Mouse (Mus musculus) heart, embryonic 16.5 days (tissue): ENCODE results near the gene Carns1. TPM values are rescaled to one million over a fixed set of nuclear protein-coding genes. Genes with fewer than 3 reads are reported as not detected.
A peak's percentile ranks its signal among the peaks of the same experiment; 100 is the strongest.
"Not testable (repeated sequence)": the region's sequence is repeated elsewhere in the genome, so short reads cannot be mapped to it uniquely, and the experiment has no call there.

ENCODE experiments used
- ATAC-seq: fragments of 200-750 bp; cut with Nextera tagmentation; replicated peaks from 2 replicates; pipeline ENCODE4 v1.8.0; 2017; ENCODE audit warnings: moderate number of reproducible peaks; ENCODE audit not compliant: insufficient read depth, low FRiP score; ENCODE audit errors: extremely low read depth
- H3K27ac ChIP-seq: fragments of 300-500 bp; sonication (generic); 2 replicates; pipeline ENCODE4 v1.5.1; 2014; ENCODE audit warnings: mild to moderate bottlenecking, low read length, control low read depth, moderate library complexity
- H3K27me3 ChIP-seq: fragments of 300-500 bp; sonication (generic); 2 replicates; pipeline ENCODE4 v1.6.1; 2014; ENCODE audit warnings: low read length, mixed read lengths; ENCODE audit not compliant: control insufficient read depth, insufficient read depth
- H3K36me3 ChIP-seq: fragments of 300-500 bp; sonication (generic); 2 replicates; pipeline ENCODE4 v1.6.1; 2014; ENCODE audit not compliant: control insufficient read depth, insufficient read depth
- H3K4me1 ChIP-seq: fragments of 300-500 bp; sonication (generic); 2 replicates; pipeline ENCODE4 v1.6.1; 2014; ENCODE audit warnings: low read length, mixed read lengths; ENCODE audit not compliant: control insufficient read depth, insufficient read depth
- H3K4me2 ChIP-seq: fragments of 300-500 bp; sonication (generic); 2 replicates; pipeline ENCODE4 v1.6.1; 2014; ENCODE audit warnings: low read depth, mild to moderate bottlenecking, control low read depth, low read length
- H3K4me3 ChIP-seq: fragments of 300-500 bp; sonication (generic); 2 replicates; pipeline ENCODE4 v1.5.1; 2014; ENCODE audit warnings: mild to moderate bottlenecking, control low read depth, low read length
- H3K9ac ChIP-seq: fragments of 300-500 bp; sonication (generic); 2 replicates; pipeline ENCODE4 v1.6.1; 2014; ENCODE audit warnings: low read length, control low read depth
- H3K9me3 ChIP-seq: fragments of 300-500 bp; sonication (generic); replicated peaks from 2 replicates; pipeline ENCODE4 v1.6.1; 2016; ENCODE audit warnings: low read length; ENCODE audit not compliant: control insufficient read depth
- WGBS: fragments of 180-500 bp; shearing (Covaris S2); extraction: QIAGEN DNeasy Blood & Tissue Kit; methylation state at CpG from one replicate; pipeline ENCODE4 v1.1.7; 2014; 5-methylcytosine and 5-hydroxymethylcytosine counted together
- polyA plus RNA-seq: library from polyadenylated mRNA; unstranded; fragments of >200 nt; fragmentation: Nextera tagmentation; extraction: Ambion mirVana; gene quantifications from 2 replicates; pipeline ENCODE4 v1.2.1, GENCODE M21; 2015

The Carns1 gene
- polyA plus RNA-seq, 1 experiment from 2014 or later = 15.9 TPM

GRCm38 (mm10) chr19:4125741-4126696, 49.3 kb downstream of the Carns1 start, which contains the start of gene Aip:
Gene Aip (minus strand): TSS chr19:4125858.
- Histone ChIP-seq H3K27ac (peak within 1 kb of the TSS; percentile 25), H3K36me3 (peaks cover 8% of the 10 kb centered on the region), H3K9me3 (no peaks in the 10 kb centered on the region), H3K9ac (peak within 1 kb of the TSS; percentile 78), H3K4me1 (peaks cover 22% of the 10 kb centered on the region), H3K4me2 (peak within 1 kb of the TSS; percentile 72), H3K4me3 (peak within 1 kb of the TSS; percentile 67), H3K27me3 (no peaks in the 10 kb centered on the region)
- 1% methylated on average over 64 of the region's 64 CpGs for WGBS
- ATAC-seq = peak; percentile 94

DNA sequence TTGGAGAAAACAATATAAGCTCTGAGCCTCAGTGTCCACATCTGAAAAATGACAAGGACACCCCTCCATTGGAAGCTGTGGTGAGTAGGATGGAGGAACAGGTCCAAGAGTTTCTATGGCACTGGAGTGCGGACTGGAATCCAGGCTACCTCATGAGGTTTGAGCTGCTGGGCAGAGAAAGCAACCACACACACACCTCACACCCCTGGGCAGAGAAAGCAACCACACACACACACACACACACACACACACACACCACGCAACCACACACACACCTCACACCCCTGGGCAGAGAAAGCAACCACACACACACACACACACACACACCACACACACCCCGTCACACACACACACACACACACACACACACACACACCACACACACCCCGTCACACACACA, 50.0 kb downstream of the Carns1 start:
- not testable (repeated sequence) for H3K27ac ChIP-seq, H3K9me3 ChIP-seq, H3K36me3 ChIP-seq, H3K27me3 ChIP-seq
- Histone ChIP-seq H3K9ac (peak overlapping the region; percentile 56), H3K4me1 (peaks cover 30% of the 10 kb centered on the region), H3K4me2 (peak overlapping the region; percentile 57), H3K4me3 (peak overlapping the region; percentile 67)
- peak; percentile 25 for ATAC-seq
- WGBS = 13% methylated on average over 3 of the region's 4 CpGs

DNA sequence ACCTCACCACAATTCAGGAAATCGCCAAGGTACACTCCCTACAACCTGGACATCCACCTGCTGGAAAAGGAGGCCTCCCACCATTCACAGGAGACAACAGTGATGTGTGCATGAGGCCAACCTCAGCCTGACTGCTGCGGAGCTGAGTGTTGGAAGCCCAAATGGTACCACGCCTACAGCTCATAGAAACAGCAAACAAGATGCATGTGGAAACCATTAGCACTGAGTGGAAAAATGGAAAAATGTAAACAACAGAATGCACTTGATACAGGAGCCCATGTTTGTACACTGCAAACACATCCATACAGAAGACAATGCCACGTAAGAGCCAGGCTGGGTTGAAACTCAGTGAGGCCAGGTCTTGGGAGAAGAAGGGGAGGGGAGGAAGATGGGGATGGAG, 50.8 kb downstream of the Carns1 start:
- Histone ChIP-seq H3K9ac (no peak overlapping the region), H3K27ac (no peak overlapping the region), H3K9me3 (no peaks in the 10 kb centered on the region), H3K27me3 (no peaks in the 10 kb centered on the region), H3K4me3 (no peak overlapping the region), H3K4me1 (peaks cover 22% of the 10 kb centered on the region), H3K4me2 (no peak overlapping the region), H3K36me3 (peaks cover 8% of the 10 kb centered on the region)
- WGBS = 76% methylated on average over 4 of the region's 4 CpGs
- ATAC-seq = no peak

GRCm38 (mm10) chr19:4122411-4123370, 52.6 kb downstream of the Carns1 start:
- Histone ChIP-seq H3K4me3 (no peak overlapping the region), H3K9me3 (no peaks in the 10 kb centered on the region), H3K9ac (no peak overlapping the region), H3K4me2 (no peak overlapping the region), H3K36me3 (0 out of 2 replicates have a peak, but pooled peaks cover 2% of the 10 kb centered on the region), H3K27me3 (no peaks in the 10 kb centered on the region), H3K4me1 (peaks cover 21% of the 10 kb centered on the region), H3K27ac (no peak overlapping the region)
- no peak for ATAC-seq
- 79% methylated on average over 7 of the region's 7 CpGs for WGBS

GRCm38 (mm10) chr19:4121896-4122295, 53.4 kb downstream of the Carns1 start:
- H3K36me3 ChIP-seq, H3K27ac ChIP-seq, H3K9me3 ChIP-seq, ATAC-seq, H3K27me3 ChIP-seq, H3K9ac ChIP-seq: not testable (repeated sequence)
- Histone ChIP-seq H3K4me1 (peaks cover 16% of the 10 kb centered on the region), H3K4me2 (peak overlapping the region; percentile 69), H3K4me3 (0 out of 2 replicates have a peak overlapping the region, but pooled peaks have one; percentile 63)
- 49% methylated on average over 6 of the region's 6 CpGs for WGBS

DNA sequence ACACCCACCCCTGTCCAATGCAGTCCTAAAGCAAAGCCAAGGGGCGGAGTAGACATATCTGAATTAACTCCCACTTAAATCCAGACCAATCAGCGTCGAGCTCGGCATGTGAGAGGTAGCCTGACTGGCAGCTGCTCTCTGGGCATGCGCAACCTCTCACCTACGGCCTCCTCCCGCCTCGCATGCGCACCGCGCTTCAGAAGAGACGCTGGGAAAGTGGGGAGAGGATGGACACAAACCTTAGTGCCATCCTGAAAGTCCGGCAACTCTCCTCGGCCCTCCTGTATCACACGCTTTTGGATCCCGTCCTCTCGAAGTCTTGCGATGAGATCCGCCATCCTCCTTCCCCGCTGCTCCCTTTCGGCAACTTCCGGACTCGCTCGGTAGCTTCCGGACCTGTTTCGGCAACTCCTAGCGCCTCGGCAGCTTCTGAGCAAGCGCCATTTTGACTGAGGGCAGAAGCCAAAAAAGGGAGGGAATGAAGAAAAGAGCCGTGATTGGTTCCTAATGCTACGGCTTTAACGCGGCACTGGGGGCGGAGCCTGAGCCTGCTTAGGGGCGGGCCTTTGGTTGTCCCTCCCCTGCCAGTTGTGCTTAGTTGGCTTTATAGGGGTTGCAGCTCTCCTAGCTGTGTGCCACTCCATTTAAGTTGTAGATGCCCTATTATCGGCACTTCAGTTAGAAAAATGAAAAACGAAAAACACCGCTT, 54.0 kb downstream of the Carns1 start:
- H3K4me1 ChIP-seq = peaks cover 10% of the 10 kb centered on the region
- 3% methylated on average over 38 of the region's 38 CpGs for WGBS
- H3K4me2 ChIP-seq = peak overlapping the region; percentile 69
- peak overlapping the region; percentile 63 for H3K4me3 ChIP-seq
- peak overlapping the region; percentile 72 for H3K9ac ChIP-seq
- H3K36me3 ChIP-seq = 0 out of 2 replicates have a peak, but pooled peaks cover 3% of the 10 kb centered on the region
- H3K9me3 ChIP-seq = no peaks in the 10 kb centered on the region
- ATAC-seq = peak; percentile 68
- H3K27me3 ChIP-seq = no peaks in the 10 kb centered on the region
- H3K27ac ChIP-seq = peak overlapping the region; percentile 80

GRCm38 (mm10) chr19:4120496-4120895, 54.8 kb downstream of the Carns1 start:
- WGBS = 91% methylated on average over 2 of the region's 2 CpGs

DNA sequence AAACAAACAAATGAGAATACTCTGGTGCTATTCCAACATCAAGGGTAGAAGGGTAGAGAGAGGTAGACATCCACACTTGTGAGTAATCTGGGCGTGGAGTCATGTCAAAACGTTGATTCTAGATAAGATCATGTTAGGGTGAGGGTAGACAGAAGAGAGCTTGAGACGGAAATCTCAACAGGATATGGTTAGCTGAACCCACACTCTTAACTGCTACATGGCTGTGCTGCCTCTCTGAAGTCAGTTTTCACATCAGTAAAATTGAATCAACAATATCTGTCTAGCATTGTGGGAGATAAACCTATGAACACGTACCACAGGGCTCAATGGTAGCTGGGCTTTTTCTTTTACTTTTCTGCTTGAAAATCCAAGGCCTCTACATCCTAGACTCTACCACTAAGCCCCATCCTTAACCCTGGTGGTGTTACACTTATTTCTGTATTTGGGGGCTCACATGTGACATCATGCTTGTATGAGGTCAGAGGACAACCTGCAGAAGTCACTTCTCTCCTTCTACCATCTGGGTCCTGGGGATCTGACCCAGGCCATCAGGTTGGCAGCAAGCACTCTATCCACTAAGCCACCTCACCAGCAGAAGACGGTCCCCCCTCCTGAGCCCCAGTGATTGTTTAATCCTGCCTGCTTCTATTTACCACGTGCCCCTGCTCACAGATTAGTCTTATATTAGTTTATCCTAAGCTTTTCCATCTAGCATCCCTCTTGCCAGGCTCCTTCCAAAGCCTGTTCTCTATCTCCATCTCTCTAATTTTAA, 55.4 kb downstream of the Carns1 start:
- Histone ChIP-seq H3K27me3 (no peaks in the 10 kb centered on the region), H3K4me2 (peak overlapping the region; percentile 69), H3K9me3 (no peaks in the 10 kb centered on the region), H3K27ac (no peak overlapping the region), H3K4me1 (peaks cover 8% of the 10 kb centered on the region), H3K9ac (no peak overlapping the region), H3K4me3 (no peak overlapping the region), H3K36me3 (peaks cover 14% of the 10 kb centered on the region)
- 75% methylated on average over 6 of the region's 6 CpGs for WGBS
- ATAC-seq = no peak

More at GRCm38 (mm10) chr19:4120496-4120895, 54.8 kb downstream of the Carns1 start:
- Histone ChIP-seq H3K9ac (no peak overlapping the region), H3K4me2 (peak overlapping the region; percentile 69), H3K4me1 (peaks cover 10% of the 10 kb centered on the region), H3K27me3 (no peaks in the 10 kb centered on the region), H3K36me3 (peaks cover 8% of the 10 kb centered on the region), H3K4me3 (peak overlapping the region; percentile 63), H3K9me3 (no peaks in the 10 kb centered on the region), H3K27ac (peak overlapping the region; percentile 43)
- no peak for ATAC-seq
